Mouse (Mus musculus): ENCODE measurements around the gene Lamtor5.

DNA sequence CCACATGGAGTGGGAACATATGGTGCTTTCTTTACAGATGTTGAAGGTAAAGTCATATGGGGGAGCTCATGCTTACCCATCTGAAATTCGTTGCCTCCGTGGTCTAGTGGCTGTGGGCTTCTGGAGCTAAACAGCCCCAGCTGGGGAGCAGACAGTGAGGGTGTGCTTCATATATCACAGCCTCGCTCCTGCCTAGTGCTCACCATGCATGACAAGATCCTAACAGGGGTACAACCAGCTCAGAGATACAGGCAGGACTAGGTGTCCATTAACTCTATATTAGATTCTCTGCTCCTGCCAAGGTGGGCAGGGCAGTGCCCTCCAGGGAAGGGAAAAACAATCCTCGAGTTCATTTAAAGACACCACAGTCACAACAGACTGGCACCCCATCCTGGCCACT, 47.5 kb upstream of the Lamtor5 start:
- no peak for TF ChIP-seq CTCF (IDR thresholded peaks at IDR 0.05; ENCODE audit: low read depth, low read length)
- TF ChIP-seq POLR2A (IDR thresholded peaks at IDR 0.05; ENCODE audit: extremely low read depth, insufficient read depth, low read length) = no peak

All from liver, adult 2 months (tissue).